Mouse (Mus musculus): ENCODE data around the gene Wfdc5.

Wfdc5 gene

GRCm38 (mm10) chr2:164180124-164180523 is 2.4 kb downstream of the Wfdc5 start:
- in situ Hi-C loops (cut with MboI; ENCODE audit: low pct_unique_long_range_greater_than_20kb in 1 of 2, low sequenced_read_pairs in 2 of 2, unreplicated experiment in 1 of 2) = no loop called here

- in situ Hi-C loops (cut with MboI; ENCODE audit: low pct_unique_long_range_greater_than_20kb in 1 of 2, low sequenced_read_pairs in 2 of 2, unreplicated experiment in 1 of 2) = no loop called here
These were observed 4.7 kb downstream of the Wfdc5 start for GRCm38 (mm10) chr2:164177831-164178230.

GRCm38 (mm10) chr2:164175850-164176249 is 6.7 kb downstream of the Wfdc5 start:
- in situ Hi-C loops (cut with MboI; ENCODE audit: low pct_unique_long_range_greater_than_20kb in 1 of 2, low sequenced_read_pairs in 2 of 2, unreplicated experiment in 1 of 2) = no loop called here

GRCm38 (mm10) chr2:164174649-164175395 is 7.7 kb downstream of the Wfdc5 start:
- in situ Hi-C loops (cut with MboI; ENCODE audit: low pct_unique_long_range_greater_than_20kb in 1 of 2, low sequenced_read_pairs in 2 of 2, unreplicated experiment in 1 of 2) = no loop called here

- in situ Hi-C loops (cut with MboI; ENCODE audit: low pct_unique_long_range_greater_than_20kb in 1 of 2, low sequenced_read_pairs in 2 of 2, unreplicated experiment in 1 of 2) = no loop called here
These were observed 9.1 kb downstream of the Wfdc5 start for GRCm38 (mm10) chr2:164173394-164173793.

- in situ Hi-C loops (cut with MboI; ENCODE audit: low pct_unique_long_range_greater_than_20kb in 1 of 2, low sequenced_read_pairs in 2 of 2, unreplicated experiment in 1 of 2) = no loop called here
These were observed 11.6 kb downstream of the Wfdc5 start, which contains the start of gene Kcns1 for GRCm38 (mm10) chr2:164170902-164171301. Gene Kcns1 (minus strand): TSS chr2:164171113.

GRCm38 (mm10) chr2:164170326-164170725 is 12.2 kb downstream of the Wfdc5 start:
- in situ Hi-C loops (cut with MboI; ENCODE audit: low pct_unique_long_range_greater_than_20kb in 1 of 2, low sequenced_read_pairs in 2 of 2, unreplicated experiment in 1 of 2) = no loop called here

- in situ Hi-C loops (cut with MboI; ENCODE audit: low pct_unique_long_range_greater_than_20kb in 1 of 2, low sequenced_read_pairs in 2 of 2, unreplicated experiment in 1 of 2) = no loop called here
These were observed 14.0 kb downstream of the Wfdc5 start for GRCm38 (mm10) chr2:164168571-164168946.

GRCm38 (mm10) chr2:164167752-164168570 is 14.6 kb downstream of the Wfdc5 start:
- in situ Hi-C loops (cut with MboI; ENCODE audit: low pct_unique_long_range_greater_than_20kb in 1 of 2, low sequenced_read_pairs in 2 of 2, unreplicated experiment in 1 of 2) = no loop called here

- in situ Hi-C loops (cut with MboI; ENCODE audit: low pct_unique_long_range_greater_than_20kb in 1 of 2, low sequenced_read_pairs in 2 of 2, unreplicated experiment in 1 of 2) = no loop called here
These were observed 17.6 kb downstream of the Wfdc5 start for GRCm38 (mm10) chr2:164164941-164165340.

GRCm38 (mm10) chr2:164161515-164162055 is 21.0 kb downstream of the Wfdc5 start:
- in situ Hi-C loops (cut with MboI; ENCODE audit: low pct_unique_long_range_greater_than_20kb in 1 of 2, low sequenced_read_pairs in 2 of 2, unreplicated experiment in 1 of 2) = no loop called here

- in situ Hi-C loops (cut with MboI; ENCODE audit: low pct_unique_long_range_greater_than_20kb in 1 of 2, low sequenced_read_pairs in 2 of 2, unreplicated experiment in 1 of 2) = no loop called here
These were observed 23.7 kb downstream of the Wfdc5 start for GRCm38 (mm10) chr2:164158838-164159237.

- in situ Hi-C loops (cut with MboI; ENCODE audit: low pct_unique_long_range_greater_than_20kb in 1 of 2, low sequenced_read_pairs in 2 of 2, unreplicated experiment in 1 of 2) = no loop called here
These were observed 26.4 kb downstream of the Wfdc5 start for GRCm38 (mm10) chr2:164156158-164156557.

GRCm38 (mm10) chr2:164154007-164154406 is 28.5 kb downstream of the Wfdc5 start:
- in situ Hi-C loops (cut with MboI; ENCODE audit: low pct_unique_long_range_greater_than_20kb in 1 of 2, low sequenced_read_pairs in 2 of 2, unreplicated experiment in 1 of 2) = no loop called here

GRCm38 (mm10) chr2:164152341-164152740 is 30.2 kb downstream of the Wfdc5 start:
- in situ Hi-C loops (cut with MboI; ENCODE audit: low pct_unique_long_range_greater_than_20kb in 1 of 2, low sequenced_read_pairs in 2 of 2, unreplicated experiment in 1 of 2) = no loop called here

GRCm38 (mm10) chr2:164150086-164150760 is 32.3 kb downstream of the Wfdc5 start:
- in situ Hi-C loops (cut with MboI; ENCODE audit: low pct_unique_long_range_greater_than_20kb in 1 of 2, low sequenced_read_pairs in 2 of 2, unreplicated experiment in 1 of 2) = no loop called here

GRCm38 (mm10) chr2:164146556-164146955 is 36.0 kb downstream of the Wfdc5 start:
- in situ Hi-C loops (cut with MboI; ENCODE audit: low pct_unique_long_range_greater_than_20kb in 1 of 2, low sequenced_read_pairs in 2 of 2, unreplicated experiment in 1 of 2) = no loop called here

- in situ Hi-C loops (cut with MboI; ENCODE audit: low pct_unique_long_range_greater_than_20kb in 1 of 2, low sequenced_read_pairs in 2 of 2, unreplicated experiment in 1 of 2) = no loop called here
These were observed 38.0 kb downstream of the Wfdc5 start for GRCm38 (mm10) chr2:164144541-164144940.

- in situ Hi-C loops (cut with MboI; ENCODE audit: low pct_unique_long_range_greater_than_20kb in 1 of 2, low sequenced_read_pairs in 2 of 2, unreplicated experiment in 1 of 2) = no loop called here
These were observed 38.5 kb downstream of the Wfdc5 start for GRCm38 (mm10) chr2:164144025-164144424.

Measured in mouse embryonic stem cell (cell line).